Mouse (Mus musculus) forebrain, embryonic 14.5 days (tissue): ENCODE measurements around the gene Ankrd11. TPM values are rescaled to one million over a fixed set of nuclear protein-coding genes. Genes with fewer than 3 reads are reported as not detected.

Experiments
- ATAC-seq: fragments of 200-750 bp; cut with Nextera tagmentation; 2 replicates; pipeline ENCODE4 v1.8.0; 2017; ENCODE audit warnings: mild to moderate bottlenecking, moderate library complexity
- DNase-seq: peaks from one replicate; pipeline ENCODE4 v3.0.0-alpha.2; 2015; ENCODE audit warnings: low spot score
- H3K27ac ChIP-seq: fragments of 300-500 bp; sonication (generic); 2 replicates; pipeline ENCODE4 v1.5.1; 2014; ENCODE audit warnings: low read depth, mild to moderate bottlenecking, control low read depth, low read length, moderate library complexity
- H3K27me3 ChIP-seq: fragments of 300-500 bp; sonication (generic); replicated peaks from 2 replicates; pipeline ENCODE4 v1.6.1; 2014; ENCODE audit warnings: low read length, control low read depth, mixed read lengths; ENCODE audit not compliant: control insufficient read depth, insufficient read depth
- H3K36me3 ChIP-seq: fragments of 300-500 bp; sonication (generic); 2 replicates; pipeline ENCODE4 v1.6.1; 2014; ENCODE audit warnings: low read length, control low read depth; ENCODE audit not compliant: control insufficient read depth, insufficient read depth
- H3K4me1 ChIP-seq: fragments of 300-500 bp; sonication (generic); 2 replicates; pipeline ENCODE4 v1.6.1; 2014; ENCODE audit warnings: antibody characterized with exemption, low read length, control low read depth; ENCODE audit not compliant: control insufficient read depth, insufficient read depth
- H3K4me2 ChIP-seq: fragments of 300-500 bp; sonication (generic); 2 replicates; pipeline ENCODE4 v1.6.1; 2014; ENCODE audit warnings: mild to moderate bottlenecking, control low read depth, low read length
- H3K4me3 ChIP-seq: fragments of 300-500 bp; sonication (generic); 2 replicates; pipeline ENCODE4 v1.5.1; 2014; ENCODE audit warnings: low read depth, low read length, control low read depth
- H3K9ac ChIP-seq: fragments of 300-500 bp; sonication (generic); 2 replicates; pipeline ENCODE4 v1.6.1; 2014; ENCODE audit warnings: mild to moderate bottlenecking, low read length, control low read depth, moderate library complexity
- H3K9me3 ChIP-seq: fragments of 300-500 bp; sonication (generic); replicated peaks from 2 replicates; pipeline ENCODE4 v1.6.1; 2016; ENCODE audit warnings: low read length, control low read depth, mixed read lengths; ENCODE audit not compliant: control insufficient read depth
- WGBS: fragments of 180-500 bp; shearing (Covaris S2); extraction: QIAGEN DNeasy Blood & Tissue Kit; methylation state at CpG from one replicate; pipeline ENCODE4 v1.1.7; 2014; 5-methylcytosine and 5-hydroxymethylcytosine counted together
- polyA plus RNA-seq: library from polyadenylated mRNA; unstranded; fragments of >200 nt; fragmentation: Nextera tagmentation; extraction: Ambion mirVana; gene quantifications from 2 replicates; pipeline ENCODE4 v1.2.1, GENCODE M21; 2014

Gene Ankrd11
- polyA plus RNA-seq, 1 experiment from 2014 or later: 32.1 TPM

GRCm38 (mm10) chr8:123005328-123005727 lies 36.7 kb downstream of the Ankrd11 start:
- DNase-seq: no peak
- ATAC-seq: no peak
- Histone ChIP-seq H3K9me3 (no peaks in the 10 kb centered on the region), H3K4me2 (no peak overlapping the region), H3K9ac (no peak overlapping the region), H3K4me3 (no peak overlapping the region), H3K36me3 (no peaks in the 10 kb centered on the region), H3K27me3 (no peaks in the 10 kb centered on the region), H3K27ac (no peak overlapping the region), H3K4me1 (no peaks in the 10 kb centered on the region)
- 75% methylated on average over 3 of the region's 3 CpGs for WGBS

- Histone ChIP-seq H3K27ac (no peak overlapping the region), H3K9me3 (no peaks in the 10 kb centered on the region), H3K27me3 (no peaks in the 10 kb centered on the region)
Observed at GRCm38 (mm10) chr8:123004033-123004922, 37.8 kb downstream of the Ankrd11 start.

GRCm38 (mm10) chr8:123000311-123000710 lies 41.8 kb downstream of the Ankrd11 start:
- H3K27me3 ChIP-seq: no peaks in the 10 kb centered on the region
- no peaks in the 10 kb centered on the region for H3K9me3 ChIP-seq
- 78% methylated on average over 2 of the region's 2 CpGs for WGBS
- H3K9ac ChIP-seq: no peak overlapping the region
- no peak overlapping the region for H3K4me2 ChIP-seq
- H3K27ac ChIP-seq: no peak overlapping the region
- no peak for DNase-seq
- H3K36me3 ChIP-seq: no peaks in the 10 kb centered on the region
- H3K4me3 ChIP-seq: no peak overlapping the region
- no peaks in the 10 kb centered on the region for H3K4me1 ChIP-seq
- ATAC-seq: no peak

More at GRCm38 (mm10) chr8:123004033-123004922, 37.8 kb downstream of the Ankrd11 start:
- ATAC-seq (no peak), DNase-seq (no peak)
- WGBS: 77% methylated on average over 14 of the region's 14 CpGs
- no peak overlapping the region for H3K9ac ChIP-seq
- H3K36me3 ChIP-seq: no peaks in the 10 kb centered on the region
- H3K4me2 ChIP-seq: no peak overlapping the region
- H3K4me3 ChIP-seq: no peak overlapping the region
- no peaks in the 10 kb centered on the region for H3K4me1 ChIP-seq

- no peak overlapping the region for H3K9ac ChIP-seq
- 73% methylated on average over 4 of the region's 4 CpGs for WGBS
- DNase-seq (no peak), ATAC-seq (no peak)
- no peaks in the 10 kb centered on the region for H3K36me3 ChIP-seq
- no peaks in the 10 kb centered on the region for H3K27me3 ChIP-seq
- no peak overlapping the region for H3K27ac ChIP-seq
- no peak overlapping the region for H3K4me2 ChIP-seq
- no peaks in the 10 kb centered on the region for H3K9me3 ChIP-seq
- no peaks in the 10 kb centered on the region for H3K4me1 ChIP-seq
- no peak overlapping the region for H3K4me3 ChIP-seq
Observed at GRCm38 (mm10) chr8:122997963-122998362, 44.1 kb downstream of the Ankrd11 start.

- DNase-seq: no peak
- H3K27ac ChIP-seq: no peak overlapping the region
- H3K9ac ChIP-seq: no peak overlapping the region
- no peaks in the 10 kb centered on the region for H3K4me1 ChIP-seq
- H3K9me3 ChIP-seq: no peaks in the 10 kb centered on the region
- ATAC-seq: no peak
- no peak overlapping the region for H3K4me3 ChIP-seq
- no peak overlapping the region for H3K4me2 ChIP-seq
- no peaks in the 10 kb centered on the region for H3K27me3 ChIP-seq
- WGBS: 85% methylated on average over 5 of the region's 5 CpGs
- H3K36me3 ChIP-seq: no peaks in the 10 kb centered on the region
Observed at GRCm38 (mm10) chr8:122993740-122994139, 48.3 kb downstream of the Ankrd11 start.

- no peak overlapping the region for H3K27ac ChIP-seq
- no peak overlapping the region for H3K4me2 ChIP-seq
- H3K27me3 ChIP-seq: no peaks in the 10 kb centered on the region
- no peak for ATAC-seq
- DNase-seq: no peak
- H3K9ac ChIP-seq: no peak overlapping the region
- H3K4me1 ChIP-seq: no peaks in the 10 kb centered on the region
- WGBS: 92% methylated on average over 3 of the region's 3 CpGs
- H3K36me3 ChIP-seq: no peaks in the 10 kb centered on the region
- no peaks in the 10 kb centered on the region for H3K9me3 ChIP-seq
- no peak overlapping the region for H3K4me3 ChIP-seq
Observed at GRCm38 (mm10) chr8:122993031-122993430, 49.0 kb downstream of the Ankrd11 start.

GRCm38 (mm10) chr8:122992296-122992695 lies 49.8 kb downstream of the Ankrd11 start:
- no peak for DNase-seq
- H3K4me3 ChIP-seq: no peak overlapping the region
- H3K4me2 ChIP-seq: no peak overlapping the region
- no peaks in the 10 kb centered on the region for H3K36me3 ChIP-seq
- H3K27ac ChIP-seq: no peak overlapping the region
- 59% methylated on average over 2 of the region's 2 CpGs for WGBS
- no peaks in the 10 kb centered on the region for H3K27me3 ChIP-seq
- no peaks in the 10 kb centered on the region; the same call in 1 of the 2 replicates for H3K4me1 ChIP-seq
- H3K9me3 ChIP-seq: no peaks in the 10 kb centered on the region
- H3K9ac ChIP-seq: no peak overlapping the region
- ATAC-seq: no peak

GRCm38 (mm10) chr8:122991368-122991767 lies 50.7 kb downstream of the Ankrd11 start:
- H3K4me1 ChIP-seq: no peaks in the 10 kb centered on the region; the same call in 1 of the 2 replicates
- ATAC-seq (no peak), DNase-seq (no peak)
- WGBS: 91% methylated on average over 5 of the region's 5 CpGs
- H3K36me3 ChIP-seq: no peaks in the 10 kb centered on the region
- no peak overlapping the region for H3K9ac ChIP-seq
- no peak overlapping the region for H3K4me2 ChIP-seq
- H3K27me3 ChIP-seq: no peaks in the 10 kb centered on the region
- H3K9me3 ChIP-seq: no peaks in the 10 kb centered on the region
- H3K4me3 ChIP-seq: no peak overlapping the region
- no peak overlapping the region for H3K27ac ChIP-seq

- Histone ChIP-seq H3K36me3 (no peaks in the 10 kb centered on the region), H3K9ac (no peak overlapping the region), H3K4me1 (no peaks in the 10 kb centered on the region; the same call in 1 of the 2 replicates), H3K27me3 (no peaks in the 10 kb centered on the region), H3K4me3 (no peak overlapping the region), H3K4me2 (no peak overlapping the region), H3K9me3 (no peaks in the 10 kb centered on the region), H3K27ac (no peak overlapping the region)
- DNase-seq (no peak), ATAC-seq (no peak)
- 96% methylated on average over 2 of the region's 2 CpGs for WGBS
Observed at GRCm38 (mm10) chr8:122989976-122990375, 52.1 kb downstream of the Ankrd11 start.
